Mouse (Mus musculus) lung, embryonic 15.5 days (tissue): ENCODE measurements around the gene Lyrm1. TPM values are rescaled to one million over a fixed set of nuclear protein-coding genes. Genes with fewer than 3 reads are reported as not detected.

Experiments
- ATAC-seq: fragments of 200-750 bp; cut with Nextera tagmentation; 2 replicates; pipeline ENCODE4 v1.8.0; 2017; ENCODE audit warnings: moderate number of reproducible peaks, borderline replicate concordance; ENCODE audit not compliant: low FRiP score, low TSS enrichment; ENCODE audit errors: extremely low read depth
- H3K27ac ChIP-seq: fragments of 300-500 bp; sonication (generic); 2 replicates; pipeline ENCODE4 v1.5.1; 2015; ENCODE audit warnings: moderate library complexity, mild to moderate bottlenecking, inconsistent platforms
- H3K27me3 ChIP-seq: fragments of 300-500 bp; sonication (generic); 2 replicates; pipeline ENCODE4 v1.6.1; 2015; ENCODE audit warnings: inconsistent platforms
- H3K36me3 ChIP-seq: fragments of 300-500 bp; sonication (generic); 2 replicates; pipeline ENCODE4 v1.6.1; 2015; ENCODE audit warnings: inconsistent platforms
- H3K4me1 ChIP-seq: fragments of 300-500 bp; sonication (generic); 2 replicates; pipeline ENCODE4 v1.6.1; 2015; ENCODE audit warnings: inconsistent platforms
- H3K4me2 ChIP-seq: fragments of 300-500 bp; sonication (generic); 2 replicates; pipeline ENCODE4 v1.6.1; 2015; ENCODE audit warnings: inconsistent platforms, mild to moderate bottlenecking, moderate library complexity
- H3K4me3 ChIP-seq: fragments of 300-500 bp; sonication (generic); 2 replicates; pipeline ENCODE4 v1.5.1; 2015; ENCODE audit warnings: mild to moderate bottlenecking, inconsistent platforms
- H3K9ac ChIP-seq: fragments of 300-500 bp; sonication (generic); 2 replicates; pipeline ENCODE4 v1.6.1; 2015; ENCODE audit warnings: inconsistent platforms
- H3K9me3 ChIP-seq: fragments of 300-500 bp; sonication (generic); 2 replicates; pipeline ENCODE4 v1.6.1; 2016; ENCODE audit warnings: inconsistent platforms
- WGBS: fragments of 180-500 bp; shearing (Covaris S2); methylation state at CpG from one replicate; pipeline ENCODE4 v1.1.7; 2015; 5-methylcytosine and 5-hydroxymethylcytosine counted together
- polyA plus RNA-seq: library from polyadenylated mRNA; unstranded; fragments of >200 nt; fragmentation: Nextera tagmentation; extraction: Ambion mirVana; gene quantifications from 2 replicates; pipeline ENCODE4 v1.2.1, GENCODE M21; 2015

Lyrm1 gene
- polyA plus RNA-seq, 1 experiment from 2014 or later, result 7.0 TPM

- Histone ChIP-seq H3K27ac (no peak overlapping the region), H3K4me1 (no peaks in the 10 kb centered on the region), H3K4me3 (no peak overlapping the region), H3K27me3 (no peaks in the 10 kb centered on the region), H3K4me2 (no peak overlapping the region), H3K9me3 (no peaks in the 10 kb centered on the region), H3K9ac (no peak overlapping the region), H3K36me3 (no peaks in the 10 kb centered on the region)
- whole genome bisulfite sequencing, result 62% methylated on average over 5 of the region's 5 CpGs
- no peak for ATAC-seq
Observed at GRCm38 (mm10) chr7:119937036-119937435, 41.4 kb downstream of the Lyrm1 start.

- H3K36me3 ChIP-seq, result no peaks in the 10 kb centered on the region
- H3K4me1 ChIP-seq, result no peaks in the 10 kb centered on the region
- no peaks in the 10 kb centered on the region for H3K27me3 ChIP-seq
- H3K27ac ChIP-seq, result no peak overlapping the region
- H3K4me2 ChIP-seq, result no peak overlapping the region
- no peaks in the 10 kb centered on the region for H3K9me3 ChIP-seq
- ATAC-seq, result no peak
- 48% methylated on average over 2 of the region's 2 CpGs for WGBS
- no peak overlapping the region for H3K9ac ChIP-seq
- H3K4me3 ChIP-seq, result no peak overlapping the region
Observed at GRCm38 (mm10) chr7:119941569-119941968, 45.9 kb downstream of the Lyrm1 start.

- Histone ChIP-seq H3K4me3 (no peak overlapping the region), H3K36me3 (no peaks in the 10 kb centered on the region), H3K27ac (no peak overlapping the region), H3K27me3 (no peaks in the 10 kb centered on the region), H3K4me1 (no peaks in the 10 kb centered on the region), H3K9ac (no peak overlapping the region), H3K9me3 (no peaks in the 10 kb centered on the region), H3K4me2 (no peak overlapping the region)
- 59% methylated on average over 1 of the region's 1 CpGs for WGBS
- ATAC-seq, result no peak
Observed at GRCm38 (mm10) chr7:119954047-119954446, 58.4 kb downstream of the Lyrm1 start.

- no peak overlapping the region for H3K4me2 ChIP-seq
- H3K36me3 ChIP-seq, result no peaks in the 10 kb centered on the region
- H3K9me3 ChIP-seq, result no peaks in the 10 kb centered on the region
- no peak overlapping the region for H3K9ac ChIP-seq
- H3K4me1 ChIP-seq, result no peaks in the 10 kb centered on the region
- H3K4me3 ChIP-seq, result no peak overlapping the region
- no peak overlapping the region for H3K27ac ChIP-seq
- no peak for ATAC-seq
- no peaks in the 10 kb centered on the region for H3K27me3 ChIP-seq
Observed at GRCm38 (mm10) chr7:119957421-119957820, 61.8 kb downstream of the Lyrm1 start.

- no peaks in the 10 kb centered on the region for H3K9me3 ChIP-seq
- no peaks in the 10 kb centered on the region for H3K4me1 ChIP-seq
- no peak overlapping the region for H3K27ac ChIP-seq
- WGBS, result 52% methylated on average over 4 of the region's 4 CpGs
- no peak overlapping the region for H3K9ac ChIP-seq
- H3K36me3 ChIP-seq, result no peaks in the 10 kb centered on the region
- no peak overlapping the region for H3K4me3 ChIP-seq
- H3K4me2 ChIP-seq, result no peak overlapping the region
- no peak for ATAC-seq
- H3K27me3 ChIP-seq, result no peaks in the 10 kb centered on the region
Observed at GRCm38 (mm10) chr7:119959091-119959490, 63.4 kb downstream of the Lyrm1 start.

DNA sequence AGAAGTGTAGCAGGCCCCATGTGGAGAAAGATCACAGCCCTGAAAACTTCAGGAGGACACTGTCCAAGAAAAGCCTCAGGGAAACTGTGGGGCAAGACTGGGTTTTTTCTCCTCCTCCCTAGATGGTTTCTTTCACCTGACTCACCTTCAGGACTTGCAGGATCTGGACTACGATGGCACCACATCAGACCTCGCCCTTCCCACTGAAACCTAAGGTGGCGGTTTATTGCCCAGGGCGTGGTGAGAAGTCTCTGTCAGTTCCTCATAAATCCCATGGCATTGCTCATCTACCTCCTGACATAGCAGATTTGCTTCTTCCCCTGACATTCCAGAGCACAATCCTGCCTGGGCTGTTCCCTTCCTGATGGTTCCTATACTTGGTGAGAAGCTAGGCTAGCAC, 63.8 kb downstream of the Lyrm1 start:
- no peak for ATAC-seq
- no peak overlapping the region for H3K4me3 ChIP-seq
- WGBS, result 82% methylated on average over 4 of the region's 4 CpGs

DNA sequence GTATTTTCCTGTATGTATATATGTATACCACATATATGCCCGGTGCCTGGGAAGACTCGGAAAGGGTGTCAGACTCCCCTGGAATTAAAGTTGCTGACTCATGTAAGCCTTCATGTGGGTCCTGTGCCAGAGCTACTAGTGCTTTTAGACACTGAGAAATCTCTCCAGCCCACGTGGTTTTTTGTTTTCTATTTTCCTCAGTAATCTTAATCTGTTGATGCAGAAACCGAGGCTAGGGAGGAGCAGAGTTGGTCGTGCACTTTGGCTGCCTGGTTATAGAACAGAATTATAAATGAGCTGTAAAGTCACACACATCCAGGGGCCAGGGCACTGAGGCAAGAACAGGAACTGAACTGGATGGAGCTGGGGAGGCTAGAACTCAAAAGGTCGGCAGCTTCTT, 64.3 kb downstream of the Lyrm1 start:
- ATAC-seq, result no peak
- Histone ChIP-seq H3K9ac (no peak overlapping the region), H3K27ac (no peak overlapping the region), H3K9me3 (no peaks in the 10 kb centered on the region), H3K4me1 (no peaks in the 10 kb centered on the region), H3K27me3 (no peaks in the 10 kb centered on the region), H3K4me3 (no peak overlapping the region), H3K36me3 (no peaks in the 10 kb centered on the region), H3K4me2 (no peak overlapping the region)
- 67% methylated on average over 6 of the region's 6 CpGs for WGBS

More for the DNA sequence above, 63.8 kb downstream of the Lyrm1 start:
- H3K4me2 ChIP-seq, result no peak overlapping the region
- no peak overlapping the region for H3K27ac ChIP-seq
- no peak overlapping the region for H3K9ac ChIP-seq
- no peaks in the 10 kb centered on the region for H3K36me3 ChIP-seq
- H3K9me3 ChIP-seq, result no peaks in the 10 kb centered on the region
- no peaks in the 10 kb centered on the region for H3K4me1 ChIP-seq
- H3K27me3 ChIP-seq, result no peaks in the 10 kb centered on the region

DNA sequence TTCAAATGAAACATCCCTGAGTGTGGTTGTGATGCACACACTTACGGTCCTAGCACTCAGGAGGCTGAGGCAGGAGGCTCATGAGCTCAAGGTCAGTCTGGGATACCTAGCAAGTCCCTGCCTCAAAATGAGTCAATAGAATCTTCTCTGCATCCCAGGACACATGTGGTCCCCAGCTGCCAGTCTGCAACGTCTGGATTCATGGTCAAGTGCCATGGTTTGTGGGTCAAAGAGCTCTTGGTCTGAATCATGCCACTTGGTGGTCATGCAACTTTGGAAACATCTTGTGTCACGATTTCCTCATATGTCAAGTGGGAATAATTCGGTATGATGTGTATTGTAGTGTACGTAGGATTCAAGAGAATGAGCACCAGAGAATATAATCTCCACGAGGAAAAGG, 64.9 kb downstream of the Lyrm1 start:
- ATAC-seq, result no peak
- Histone ChIP-seq H3K4me3 (no peak overlapping the region), H3K27me3 (no peaks in the 10 kb centered on the region), H3K4me2 (no peak overlapping the region), H3K27ac (no peak overlapping the region), H3K9ac (no peak overlapping the region), H3K9me3 (no peaks in the 10 kb centered on the region), H3K4me1 (no peaks in the 10 kb centered on the region), H3K36me3 (no peaks in the 10 kb centered on the region)
- WGBS, result 77% methylated on average over 6 of the region's 6 CpGs

DNA sequence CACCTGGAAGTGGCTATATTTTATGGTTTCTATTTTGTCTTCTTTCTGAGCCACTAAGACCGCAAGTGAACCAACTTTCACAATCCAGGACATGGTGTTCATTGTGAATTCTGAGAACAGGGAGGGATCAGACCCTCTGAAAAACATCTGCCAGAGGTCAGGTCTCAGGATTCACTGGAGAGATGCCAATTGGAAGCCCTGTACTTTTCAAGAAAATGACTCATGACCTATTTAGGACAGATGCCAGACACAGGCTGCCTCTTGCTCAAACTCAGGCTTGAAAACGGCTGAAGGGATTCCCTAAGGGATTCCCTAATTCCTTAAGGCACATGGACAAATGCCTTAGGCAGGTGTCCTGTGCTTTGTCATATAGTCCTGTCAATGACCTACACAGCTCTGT, 65.4 kb downstream of the Lyrm1 start:
- Histone ChIP-seq H3K4me2 (no peak overlapping the region), H3K4me1 (no peaks in the 10 kb centered on the region), H3K4me3 (no peak overlapping the region), H3K27ac (no peak overlapping the region), H3K9me3 (no peaks in the 10 kb centered on the region), H3K9ac (no peak overlapping the region), H3K27me3 (no peaks in the 10 kb centered on the region), H3K36me3 (no peaks in the 10 kb centered on the region)
- no peak for ATAC-seq
- WGBS, result 63% methylated on average over 2 of the region's 2 CpGs

DNA sequence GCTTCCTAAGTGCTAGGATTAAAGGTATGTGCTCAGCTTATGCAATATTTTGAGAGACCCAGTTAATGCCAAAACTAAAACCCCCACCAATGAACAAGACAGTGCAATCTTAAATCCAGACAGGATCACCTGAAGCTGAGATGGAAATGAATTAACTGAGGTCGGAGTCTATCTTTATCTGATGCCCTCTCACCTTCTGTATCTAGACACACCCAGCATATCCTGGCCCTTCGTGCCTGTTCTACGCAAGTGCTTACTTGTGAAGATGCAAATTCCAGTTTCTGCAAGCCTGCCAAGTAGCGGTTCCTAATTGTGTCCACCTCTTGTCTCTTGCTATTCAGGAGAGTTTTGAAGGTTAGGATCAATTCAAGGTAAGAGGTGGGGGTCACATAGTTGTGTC, 69.5 kb downstream of the Lyrm1 start:
- WGBS, result 76% methylated on average over 4 of the region's 4 CpGs
- ATAC-seq, result no peak
- H3K9ac ChIP-seq, result no peak overlapping the region

GRCm38 (mm10) chr7:119965651-119966395, 70.2 kb downstream of the Lyrm1 start:
- Histone ChIP-seq H3K9me3 (no peaks in the 10 kb centered on the region), H3K27ac (no peak overlapping the region), H3K27me3 (no peaks in the 10 kb centered on the region), H3K4me2 (no peak overlapping the region), H3K4me3 (no peak overlapping the region), H3K4me1 (no peaks in the 10 kb centered on the region), H3K36me3 (no peaks in the 10 kb centered on the region), H3K9ac (no peak overlapping the region)
- no peak for ATAC-seq
- 69% methylated on average over 9 of the region's 9 CpGs for WGBS

More for the DNA sequence above, 69.5 kb downstream of the Lyrm1 start:
- no peak overlapping the region for H3K27ac ChIP-seq
- H3K4me2 ChIP-seq, result no peak overlapping the region
- H3K27me3 ChIP-seq, result no peaks in the 10 kb centered on the region
- no peaks in the 10 kb centered on the region for H3K4me1 ChIP-seq
- no peak overlapping the region for H3K4me3 ChIP-seq
- no peaks in the 10 kb centered on the region for H3K9me3 ChIP-seq
- no peaks in the 10 kb centered on the region for H3K36me3 ChIP-seq

- H3K9me3 ChIP-seq, result no peaks in the 10 kb centered on the region
- no peak overlapping the region for H3K4me2 ChIP-seq
- H3K4me1 ChIP-seq, result no peaks in the 10 kb centered on the region
- no peaks in the 10 kb centered on the region for H3K36me3 ChIP-seq
- ATAC-seq, result peak; percentile 70; the same call in 1 of the 2 replicates
- H3K27me3 ChIP-seq, result no peaks in the 10 kb centered on the region
- H3K4me3 ChIP-seq, result no peak overlapping the region
- H3K9ac ChIP-seq, result no peak overlapping the region
- WGBS, result 59% methylated on average over 2 of the region's 2 CpGs
- H3K27ac ChIP-seq, result no peak overlapping the region
Observed at GRCm38 (mm10) chr7:119969320-119969719, 73.7 kb downstream of the Lyrm1 start.

DNA sequence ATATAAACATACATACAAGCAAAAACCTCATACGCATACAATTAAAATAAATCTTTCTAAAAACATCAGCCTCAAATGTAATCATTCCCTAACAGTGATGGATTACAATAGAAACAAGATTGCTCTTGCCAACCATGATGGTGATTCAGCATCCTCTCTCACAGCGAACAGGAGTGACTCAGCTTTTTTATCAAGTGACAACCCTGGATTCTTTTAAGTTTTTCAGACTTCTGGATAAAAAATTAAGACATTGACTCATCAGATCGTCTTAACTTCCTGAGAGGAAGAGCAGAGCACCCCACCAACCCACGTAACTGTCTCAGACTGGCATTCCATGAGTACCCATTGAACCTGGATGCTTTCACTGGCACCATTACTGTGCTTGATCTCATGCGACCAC, 78.6 kb downstream of the Lyrm1 start:
- Histone ChIP-seq H3K4me1 (no peaks in the 10 kb centered on the region), H3K36me3 (no peaks in the 10 kb centered on the region), H3K4me2 (no peak overlapping the region), H3K4me3 (no peak overlapping the region), H3K27me3 (no peaks in the 10 kb centered on the region), H3K27ac (no peak overlapping the region), H3K9ac (no peak overlapping the region), H3K9me3 (no peaks in the 10 kb centered on the region)
- 77% methylated on average over 5 of the region's 5 CpGs for WGBS
- ATAC-seq, result no peak
